Mouse (Mus musculus) gastrocnemius, postnatal 4 days (tissue): ENCODE measurements around the gene 4930404H24Rik. TPM values are rescaled to one million over a fixed set of nuclear protein-coding genes. Genes with fewer than 3 reads are reported as not detected.
A peak's percentile ranks its signal among the peaks of the same experiment; 100 is the strongest.
"Not testable (repeated sequence)": the region's sequence is repeated elsewhere in the genome, so short reads cannot be mapped to it uniquely, and the experiment has no call there.

Experiments used
- DNase-seq, 2 experiments: peaks; one replicate each; pipeline ENCODE4 v3.0.0; 2021 to 2022; ENCODE audit warnings: low spot score in 2 of 2, mixed read lengths in 2 of 2
- total RNA-seq, 2 experiments: library from RNA; stranded (reverse); gene quantifications; 2 replicates each; pipeline ENCODE4 v1.2.3; 2021

The 4930404H24Rik gene
- total RNA-seq, 2 experiments from 2014 or later, result not detected

DNA sequence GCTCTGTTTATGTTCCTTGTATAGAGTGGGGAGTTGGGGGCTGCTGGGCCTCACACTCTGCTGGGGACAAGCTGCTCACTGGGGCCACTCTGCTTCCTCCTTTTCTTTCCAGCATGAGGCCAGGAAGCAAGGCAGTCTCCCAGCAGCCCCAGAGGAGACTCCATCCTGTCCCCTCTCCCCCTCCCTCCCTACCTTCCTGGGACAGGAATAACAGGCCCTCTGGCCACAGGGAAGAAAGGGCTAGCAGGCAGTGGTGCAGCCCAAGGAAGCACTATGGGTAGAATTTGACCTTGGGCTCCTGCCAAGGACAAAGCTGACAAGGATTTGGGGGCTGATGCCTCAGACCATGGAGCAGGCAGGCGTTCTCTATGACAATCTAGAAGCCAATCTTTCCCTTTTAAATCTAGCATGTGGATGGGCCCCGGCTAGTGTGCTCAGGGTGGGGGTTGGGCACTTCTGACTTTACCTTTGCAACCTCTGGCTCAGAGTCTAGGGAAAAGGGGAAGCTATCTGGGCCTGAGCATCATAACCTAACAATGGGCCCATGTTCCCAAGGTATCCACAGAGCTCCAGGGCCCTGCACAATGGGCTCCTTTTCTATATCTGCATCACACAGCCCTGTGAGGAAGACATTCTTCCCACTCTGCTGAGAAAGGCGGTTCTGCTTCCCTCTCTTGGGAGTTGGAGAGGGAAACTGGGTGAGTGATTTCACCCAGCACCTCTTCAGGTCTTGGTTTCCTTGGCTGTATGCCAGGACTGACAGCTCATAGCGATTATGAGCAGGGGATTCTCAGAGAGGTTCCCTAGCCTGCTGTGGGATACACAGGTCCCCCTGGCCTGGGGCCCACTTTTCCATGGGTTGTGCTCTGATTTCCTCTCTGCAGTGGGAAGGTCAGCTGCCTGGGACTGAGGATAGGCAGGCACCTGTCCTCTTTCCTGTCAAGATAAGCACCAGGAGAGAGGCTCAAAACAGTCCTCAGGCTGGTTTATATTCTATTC is 17.2 kb upstream of the 4930404H24Rik start:
- DNase-seq, result no peak

DNA sequence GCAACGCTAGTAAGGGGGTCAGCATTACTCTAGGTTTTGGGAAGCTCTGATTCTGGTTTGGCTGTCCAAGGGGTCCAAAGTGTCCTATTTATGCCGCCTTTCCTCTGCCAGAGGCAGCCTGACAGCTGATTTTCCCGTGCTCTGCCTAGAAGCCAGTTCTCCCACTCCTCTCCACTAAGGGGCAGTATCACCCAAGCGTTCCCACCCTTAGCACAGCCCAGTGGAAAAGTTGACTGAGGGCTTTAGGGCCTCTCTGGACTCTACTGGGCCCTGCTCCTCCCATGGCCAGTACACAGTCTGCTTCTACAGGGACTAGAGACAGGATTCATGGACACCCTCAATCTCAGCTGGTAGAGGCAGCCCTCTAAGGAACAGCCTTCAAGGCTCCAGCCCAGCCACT is 14.0 kb upstream of the 4930404H24Rik start:
- peak; percentile 56 to 77 for DNase-seq

DNA sequence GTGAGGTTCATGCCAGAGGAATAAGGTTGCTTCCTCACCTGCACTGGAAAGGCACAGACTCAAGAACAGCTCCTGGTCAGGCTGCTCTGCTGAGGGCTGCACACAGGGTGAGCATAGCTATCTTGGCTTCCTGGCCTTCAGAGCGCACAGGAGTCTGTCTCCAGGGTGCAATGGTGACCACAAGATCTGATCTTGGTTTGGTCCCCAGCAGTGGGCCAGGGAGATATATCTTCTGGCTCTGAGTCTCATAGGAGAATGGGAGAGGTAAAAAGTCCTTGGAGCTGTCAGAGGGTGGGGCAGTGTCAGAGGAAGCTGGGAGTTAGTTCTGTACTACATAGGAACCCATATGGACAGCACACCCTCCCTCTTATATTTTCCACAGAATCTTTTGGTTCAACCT is 13.1 kb upstream of the 4930404H24Rik start:
- no peak for DNase-seq

DNA sequence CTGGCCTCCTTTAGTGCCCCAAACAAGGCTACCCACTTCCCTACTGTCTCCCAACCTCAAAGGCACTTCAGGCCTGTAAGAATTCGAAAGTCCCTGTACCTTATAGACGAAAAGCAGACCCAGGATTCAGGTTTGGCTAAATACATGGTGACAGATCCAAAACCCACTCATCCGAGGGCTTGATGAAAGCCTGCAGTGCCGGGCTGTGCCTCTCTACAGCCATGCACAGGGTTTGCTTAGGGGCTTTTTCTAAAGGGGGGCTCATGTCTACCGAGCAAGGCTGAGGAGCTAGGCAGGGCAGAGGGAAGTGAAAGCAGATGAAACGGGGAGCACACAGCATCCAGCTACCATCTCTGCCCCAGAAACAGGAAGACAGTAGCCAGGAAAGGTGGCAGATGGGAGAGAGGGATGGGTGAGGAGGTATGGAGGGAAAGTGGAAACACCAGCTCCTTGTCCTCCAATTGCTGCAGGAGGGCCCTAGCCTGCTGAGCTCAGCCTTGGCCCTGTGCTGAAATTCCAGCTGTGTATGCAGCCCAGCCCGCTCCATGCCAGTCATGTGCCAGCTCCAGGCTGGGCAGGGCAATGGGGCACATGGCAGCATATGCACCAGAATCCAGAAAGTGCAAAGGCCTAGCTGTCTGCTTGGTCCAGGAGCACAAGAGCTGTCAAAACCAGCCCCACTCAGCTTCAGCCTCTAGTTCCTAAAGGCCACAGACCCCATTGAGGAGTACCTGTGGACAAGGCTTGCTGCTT is 11.3 kb upstream of the 4930404H24Rik start:
- no peak for DNase-seq

DNA sequence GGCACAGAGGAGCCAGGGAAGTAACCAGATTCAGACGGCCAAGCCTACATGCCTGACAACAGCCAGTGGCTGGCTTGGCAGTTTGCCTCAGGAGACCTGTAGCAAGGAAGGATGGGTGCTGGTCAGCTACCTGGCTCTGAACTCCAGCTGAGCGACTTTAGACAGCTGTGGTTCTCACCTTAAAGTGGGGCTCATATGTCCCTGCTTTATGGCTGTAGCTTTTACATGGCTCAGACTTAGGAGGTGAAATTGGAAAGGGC is 10.8 kb upstream of the 4930404H24Rik start:
- no peak for DNase-seq

DNA sequence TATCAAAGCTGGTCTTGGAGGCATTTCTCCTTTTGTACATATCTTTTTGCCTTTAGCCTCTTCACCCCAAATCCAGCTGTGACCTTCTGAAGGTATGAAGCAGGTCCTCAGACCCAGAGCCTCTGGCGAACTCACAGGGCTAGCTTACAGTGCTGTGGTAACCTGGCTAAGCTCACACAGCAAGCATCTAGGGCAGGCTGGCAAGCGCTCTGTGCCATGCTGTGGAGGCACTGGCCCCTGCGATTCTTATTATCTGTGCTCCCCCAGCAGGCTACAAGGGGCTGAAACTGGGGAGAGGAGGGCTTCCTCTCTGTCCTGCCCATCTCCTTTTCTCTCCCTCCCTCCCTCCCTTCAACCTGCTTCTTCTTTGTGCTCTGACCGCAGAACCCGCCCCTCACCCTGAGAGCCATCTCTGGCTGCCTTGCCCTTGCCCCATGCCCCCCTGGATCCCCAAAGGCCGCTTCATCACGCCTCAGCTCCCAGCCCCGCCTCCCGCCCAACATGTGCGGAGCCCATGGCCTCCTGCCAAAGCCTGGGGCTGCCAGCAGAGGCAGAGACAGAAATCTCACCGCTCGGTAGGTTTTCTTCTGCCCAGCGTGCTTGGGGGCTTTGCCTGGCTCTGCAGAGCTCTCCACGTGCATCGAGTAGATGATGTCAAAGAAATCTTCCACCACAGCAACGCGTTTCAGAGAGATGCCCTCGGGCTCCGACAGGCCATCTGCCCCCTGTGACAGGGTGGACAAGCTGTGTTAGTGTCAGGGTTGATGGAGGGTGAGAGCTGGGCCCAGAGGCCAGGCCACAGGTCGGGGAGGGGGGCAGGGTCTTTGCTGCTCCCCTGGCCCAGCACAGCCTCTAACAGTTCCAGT is 9.2 kb upstream of the 4930404H24Rik start:
- DNase-seq, result peak; percentile 46 to 62

DNA sequence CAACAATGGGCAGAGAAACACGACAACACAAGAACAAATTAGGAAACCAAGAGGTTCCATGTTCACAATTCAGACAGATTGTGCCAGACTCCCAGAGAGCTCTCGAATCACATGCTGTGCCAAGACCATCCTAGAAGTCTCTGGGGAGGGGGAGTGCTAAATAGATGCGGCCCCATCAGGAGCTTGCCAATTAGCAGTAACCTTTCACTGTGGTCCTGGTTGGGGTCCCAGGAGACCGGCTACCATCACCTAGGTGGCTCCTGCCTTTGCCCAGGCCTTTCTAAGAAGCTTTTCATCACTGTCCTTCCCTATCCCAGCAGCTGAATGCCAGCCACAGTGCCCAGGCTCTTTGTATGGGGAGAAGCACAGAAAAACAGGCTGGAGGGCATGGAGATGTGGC is 8.5 kb upstream of the 4930404H24Rik start:
- no peak for DNase-seq

DNA sequence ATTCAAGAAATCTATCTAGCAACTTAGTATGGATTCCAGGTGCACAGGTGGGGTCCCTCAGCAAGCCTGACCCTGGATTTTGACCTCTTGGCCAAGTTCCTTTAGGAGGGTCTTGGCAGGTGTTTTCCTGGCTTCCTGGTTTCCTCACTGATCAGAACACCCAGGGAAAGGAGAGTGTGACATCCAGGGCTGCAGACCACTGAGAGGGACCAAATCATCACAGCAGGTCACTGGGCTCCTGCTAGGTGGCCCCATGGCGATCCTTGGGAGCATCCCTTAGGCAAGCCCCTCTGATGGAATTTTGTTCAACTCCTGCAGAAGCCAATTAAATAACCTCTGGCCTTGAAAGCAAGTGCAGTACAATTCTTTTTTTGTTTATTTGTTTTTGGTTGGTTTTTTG is 2.5 kb upstream of the 4930404H24Rik start:
- DNase-seq, result no peak

DNA sequence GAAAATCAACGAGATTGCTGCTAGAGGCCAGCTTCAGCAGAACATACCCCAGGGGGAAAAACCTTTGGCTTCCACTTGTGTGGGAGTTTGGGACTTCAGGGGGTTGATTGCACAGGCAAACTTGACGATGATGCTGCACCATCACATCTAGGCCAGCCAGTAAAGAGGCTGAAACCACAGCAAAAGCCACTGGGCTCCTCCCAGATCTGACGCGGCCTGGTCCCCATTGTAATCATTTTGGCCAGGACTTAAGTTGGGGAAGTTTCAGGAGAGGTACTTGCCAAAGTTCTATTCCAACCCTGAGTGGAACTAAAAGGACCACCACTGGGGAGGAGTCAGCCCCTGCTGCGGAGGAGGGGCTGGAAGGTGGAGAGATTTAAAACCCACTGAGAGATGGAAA is 1.6 kb upstream of the 4930404H24Rik start:
- DNase-seq, result no peak

DNA sequence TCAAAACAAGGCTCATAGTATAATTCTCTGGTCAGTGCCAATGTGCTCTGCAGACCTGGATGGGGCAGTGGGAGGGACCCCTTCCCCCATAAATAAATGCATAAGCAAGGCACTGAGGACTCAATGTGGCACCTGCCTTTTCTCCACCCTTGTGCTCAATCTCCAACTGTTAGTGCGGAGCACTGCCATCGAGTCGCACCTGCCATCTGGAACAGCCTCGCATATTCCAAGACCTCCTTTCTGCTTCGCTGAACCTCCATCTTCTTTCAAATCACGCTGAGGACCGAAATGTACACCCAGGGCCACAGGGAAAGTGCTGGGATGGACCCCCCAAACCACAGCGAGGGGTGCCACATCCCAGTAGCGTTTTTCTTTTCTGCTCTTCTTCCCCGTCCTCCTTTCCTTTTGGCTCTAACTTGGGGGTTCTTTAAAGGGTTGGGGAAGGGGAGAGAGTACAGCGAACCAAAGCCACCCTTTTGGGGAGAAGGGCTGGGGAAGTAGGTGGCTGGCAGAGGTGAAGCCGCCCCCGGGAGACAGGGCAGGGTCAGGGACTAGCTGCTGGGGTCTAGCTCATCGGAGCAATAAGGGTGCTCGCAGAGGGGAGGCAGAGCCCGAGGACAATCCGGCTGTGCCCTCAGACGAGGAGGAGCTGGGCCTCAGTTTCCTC is 945 bp upstream of the 4930404H24Rik start:
- no peak for DNase-seq

DNA sequence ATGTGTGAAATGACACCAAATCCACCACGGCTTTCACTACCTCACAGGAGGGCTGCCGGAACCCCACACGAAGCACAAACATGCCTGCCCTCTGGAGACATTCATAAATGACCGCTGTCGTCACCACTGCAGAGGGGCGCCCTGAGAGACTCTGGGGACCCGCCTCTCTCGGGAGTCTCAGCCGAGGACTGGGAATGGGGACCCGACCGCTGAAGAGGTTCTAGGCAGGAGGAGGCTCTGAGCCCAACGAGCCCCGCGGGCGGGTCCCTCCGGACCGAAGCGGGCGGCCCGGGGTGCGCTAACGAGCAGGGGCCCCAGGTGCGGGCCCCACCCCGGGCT is 442 bp upstream of the 4930404H24Rik start:
- no peak for DNase-seq

DNA sequence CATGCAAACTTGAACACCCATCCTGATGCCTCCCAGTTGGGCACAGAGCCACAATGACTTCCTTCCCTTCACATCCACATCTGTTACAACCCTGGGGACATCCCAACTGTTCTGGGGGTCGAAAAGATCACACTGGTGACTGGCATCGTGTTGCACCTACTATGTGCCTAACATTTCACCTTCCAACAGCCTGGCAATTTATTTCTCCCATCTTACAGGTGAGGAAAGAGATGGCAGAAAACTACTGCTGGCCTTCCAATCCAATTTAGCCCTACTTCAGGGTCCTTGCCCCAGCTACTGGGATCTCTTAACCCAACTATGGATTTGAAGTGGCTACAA is 772 bp downstream of the 4930404H24Rik start:
- no peak for DNase-seq

DNA sequence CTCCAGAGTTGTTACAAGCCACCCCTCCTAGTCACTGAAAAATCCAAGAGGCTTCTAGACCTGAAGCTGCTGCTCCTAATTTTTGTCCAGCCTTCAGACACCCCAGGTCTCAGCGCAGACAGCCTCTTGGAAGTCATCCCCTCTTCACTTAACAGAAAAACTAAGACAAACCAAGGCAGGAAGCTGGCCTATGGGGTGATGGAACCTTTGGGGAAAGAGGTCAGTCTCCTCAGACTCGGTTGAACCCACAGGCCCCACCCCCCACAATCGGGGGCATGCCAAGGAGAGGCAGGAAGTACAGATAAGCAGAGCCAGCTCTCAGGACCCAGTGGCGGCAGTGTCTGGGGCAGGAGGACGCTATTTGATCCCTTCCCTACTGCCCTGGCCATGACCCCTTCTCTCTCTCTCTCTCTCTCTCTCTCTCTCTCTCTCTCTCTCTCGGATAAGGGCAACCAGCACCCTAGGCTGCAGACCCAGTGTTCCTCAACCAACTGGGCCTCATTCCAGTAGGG is 1.2 kb downstream of the 4930404H24Rik start:
- DNase-seq, result no peak

DNA sequence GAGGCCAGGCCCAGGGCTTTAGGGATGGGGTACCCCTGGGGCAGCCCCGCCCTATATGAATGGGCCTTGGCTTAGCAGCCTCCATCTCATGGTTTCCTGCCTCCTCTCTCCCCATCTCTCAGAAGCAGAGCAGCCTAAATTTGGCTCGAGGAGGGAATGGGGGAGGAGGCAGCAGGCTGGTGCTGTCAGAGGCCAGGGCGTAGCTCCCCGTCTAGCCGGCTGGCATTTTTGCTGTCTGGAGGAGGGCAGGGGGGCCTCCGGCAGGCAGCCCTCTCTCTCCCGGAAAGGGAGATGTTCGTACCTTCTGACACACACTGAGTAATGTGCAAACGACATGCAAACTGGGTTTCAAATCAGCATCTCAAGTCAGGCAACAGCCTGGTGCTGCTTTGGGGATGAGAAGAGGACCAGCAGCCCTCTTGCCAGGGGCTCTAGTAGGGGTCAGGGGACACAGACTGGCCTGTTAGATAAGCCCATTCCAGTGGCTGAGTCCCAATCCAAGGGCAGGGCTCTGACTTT is 1.8 kb downstream of the 4930404H24Rik start:
- DNase-seq, result no peak

DNA sequence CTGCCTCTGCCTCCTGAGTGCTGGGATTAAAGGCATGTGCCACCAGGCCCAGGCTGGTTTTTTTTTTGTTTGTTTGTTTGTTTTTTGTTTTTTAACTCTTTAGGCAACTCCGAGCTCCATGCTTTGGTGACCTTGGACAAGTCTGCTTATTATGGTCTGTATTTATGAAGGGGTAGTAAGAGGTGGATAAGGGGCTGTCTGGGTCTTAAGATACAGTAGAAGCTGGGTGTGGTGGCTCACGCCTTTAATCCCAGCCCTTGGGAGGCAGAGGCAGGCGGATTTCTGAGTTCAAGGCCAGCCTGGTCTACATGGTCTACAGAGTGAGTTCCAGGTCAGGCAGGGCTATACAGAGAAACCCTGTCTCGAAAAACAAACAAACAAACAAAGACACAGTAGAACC is 2.8 kb downstream of the 4930404H24Rik start:
- DNase-seq, result not testable (repeated sequence)

DNA sequence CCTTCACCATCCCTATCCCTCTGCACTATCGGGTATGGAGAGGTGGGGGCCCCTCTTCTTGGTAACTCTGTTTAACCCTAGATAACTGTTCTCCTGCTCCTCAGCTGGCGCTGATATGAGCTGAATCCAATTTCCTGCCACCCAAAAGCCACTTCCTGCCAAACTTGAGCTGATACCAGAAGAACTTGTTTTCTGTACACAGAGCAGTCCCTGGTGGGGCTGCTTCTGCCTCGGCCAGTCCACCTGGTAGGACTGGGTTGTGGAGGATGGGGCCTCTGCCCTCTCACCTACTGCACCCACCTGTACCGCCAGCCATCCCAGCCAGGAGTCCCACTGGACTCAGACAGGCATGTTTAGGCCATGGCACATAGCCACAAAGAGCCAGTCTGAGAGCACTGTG is 3.2 kb downstream of the 4930404H24Rik start:
- DNase-seq, result no peak

DNA sequence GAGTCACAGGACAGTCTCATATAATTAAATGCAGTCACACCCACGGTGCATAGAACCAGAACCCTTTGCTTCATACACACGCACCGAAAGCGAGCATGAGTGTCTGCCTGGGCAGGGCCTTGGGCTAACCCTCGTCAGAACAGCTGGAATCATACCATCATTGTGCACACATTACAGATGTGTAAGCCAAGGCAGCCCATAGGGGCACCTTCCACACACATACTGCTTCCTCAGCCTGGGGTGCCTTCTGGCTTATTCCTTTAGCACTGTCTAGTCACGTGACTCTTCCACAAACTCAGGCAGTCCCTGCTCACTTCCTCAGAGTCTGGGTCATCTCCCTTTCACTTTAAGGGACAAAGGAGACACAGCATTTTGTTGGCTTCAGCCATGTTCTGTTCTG is 3.7 kb downstream of the 4930404H24Rik start:
- no peak for DNase-seq

DNA sequence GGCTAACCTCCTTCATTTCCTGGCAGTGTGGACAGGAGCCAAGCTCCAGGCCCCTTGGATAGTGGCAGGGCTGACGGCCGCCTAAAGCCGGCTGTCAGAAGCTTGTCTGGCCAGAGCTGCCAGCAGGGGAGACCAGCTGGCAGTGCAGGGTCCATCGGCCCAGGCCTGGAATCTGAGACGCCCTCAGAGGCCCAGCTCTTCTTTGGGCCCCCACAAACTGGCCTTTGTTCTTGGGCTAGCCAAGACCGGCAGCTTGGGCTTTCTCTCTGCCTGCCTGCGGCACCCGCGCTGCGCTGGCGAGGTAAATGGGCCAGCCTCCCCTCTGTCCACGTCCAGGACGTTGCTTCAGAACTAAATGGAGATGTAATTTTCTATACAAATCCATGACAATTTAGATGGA is 4.3 kb downstream of the 4930404H24Rik start:
- DNase-seq, result peak in 1 of 2 experiments; percentile 42

DNA sequence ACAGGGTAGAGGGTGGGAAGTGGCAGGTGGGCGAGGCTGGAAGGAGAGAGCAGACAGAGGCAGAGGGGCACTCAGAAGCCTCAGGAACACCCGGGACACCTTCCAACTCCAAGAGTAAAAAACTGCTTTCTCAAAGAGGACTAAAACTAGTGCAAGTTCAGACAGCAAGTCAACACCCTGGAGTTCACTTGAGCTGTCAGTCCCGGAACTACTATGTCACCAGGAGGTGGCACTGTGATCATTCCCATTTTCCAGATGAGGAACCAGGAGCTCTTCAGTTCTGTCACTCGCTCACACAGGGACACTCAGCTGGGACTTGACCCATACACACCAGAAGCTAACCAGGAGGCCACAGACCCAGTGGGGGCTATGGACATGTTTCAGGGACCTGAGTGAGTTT is 6.6 kb downstream of the 4930404H24Rik start:
- no peak for DNase-seq

DNA sequence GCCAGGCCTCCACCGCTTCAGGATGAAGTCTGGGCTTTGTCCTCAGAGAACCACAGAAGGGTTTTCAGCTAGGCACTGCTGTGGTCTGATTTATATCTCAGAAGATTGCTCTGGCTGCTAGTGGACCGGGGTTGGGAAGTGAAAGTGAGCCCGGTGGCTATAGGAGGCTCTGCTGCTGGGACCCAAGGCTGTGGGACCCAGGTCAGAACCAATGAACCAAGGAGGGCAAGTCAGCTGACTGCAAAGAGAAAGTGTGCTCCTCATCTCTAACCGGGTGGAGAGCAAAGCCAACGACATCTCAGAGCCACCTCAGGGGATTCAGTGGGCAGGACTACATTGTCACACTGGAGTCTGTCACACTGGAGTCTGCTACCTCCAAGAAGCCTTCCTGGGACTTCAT is 13.8 kb downstream of the 4930404H24Rik start:
- no peak for DNase-seq

DNA sequence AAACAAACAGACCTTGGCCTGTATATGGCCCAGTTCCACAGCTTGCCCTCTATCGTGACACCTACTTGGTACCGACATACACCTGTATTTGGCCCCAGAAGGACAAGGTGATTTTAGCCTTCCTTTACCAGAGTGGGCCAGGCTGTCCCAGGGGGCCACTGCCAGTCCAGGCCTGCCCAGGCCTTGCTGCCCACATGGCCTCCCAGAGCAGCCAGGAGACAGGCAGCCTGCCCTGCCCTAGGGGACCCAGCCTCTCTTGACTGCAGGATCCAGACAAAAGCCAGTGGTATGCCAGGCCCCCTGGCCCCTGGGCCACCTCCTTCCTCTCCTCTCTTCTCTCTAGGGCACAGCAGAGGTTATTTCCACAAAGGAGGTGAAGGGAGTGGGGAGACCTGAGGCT is 15.4 kb downstream of the 4930404H24Rik start:
- DNase-seq, result no peak
